Mouse (Mus musculus): Measurements from ENCODE around the gene Hist1h4m. TPM values are rescaled to one million over a fixed set of nuclear protein-coding genes. Genes with fewer than 3 reads are reported as not detected.
A peak's percentile ranks its signal among the peaks of the same experiment; 100 is the strongest.
"Not testable (repeated sequence)": the region's sequence is repeated elsewhere in the genome, so short reads cannot be mapped to it uniquely, and the experiment has no call there.

The Hist1h4m gene
- polyA plus RNA-seq (2012; rRNA removed), result not detected in 2 replicates

DNA sequence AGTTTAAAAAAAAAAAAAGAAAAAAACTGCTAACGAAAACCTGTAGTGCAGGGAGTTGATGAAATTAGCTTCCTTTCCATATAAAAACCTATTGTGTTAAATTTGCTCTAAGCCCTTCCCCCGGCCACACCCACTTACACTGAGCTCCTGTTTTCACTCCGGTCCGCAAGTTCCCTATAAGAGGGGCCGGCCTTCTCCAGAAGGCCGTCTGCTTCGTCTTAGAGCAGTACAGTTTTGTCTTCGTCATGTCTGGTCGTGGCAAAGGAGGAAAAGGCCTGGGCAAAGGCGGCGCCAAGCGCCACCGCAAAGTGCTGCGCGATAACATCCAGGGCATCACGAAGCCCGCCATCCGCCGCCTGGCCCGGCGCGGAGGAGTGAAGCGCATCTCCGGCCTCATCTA lies at the start of gene Hist1h4m:
TSS of gene Hist1h4m (plus strand) at position 208 of the 400 bp plus-strand sequence.
- H3K4me1 ChIP-seq (ENCODE audit: control insufficient read depth, insufficient read depth, low read length); H3K4me3 ChIP-seq (ENCODE audit: control insufficient read depth, low read depth, low read length); H3K27ac ChIP-seq (ENCODE audit: control insufficient read depth, insufficient read depth, low read depth, low read length); H3K27me3 ChIP-seq (ENCODE audit: control insufficient read depth, insufficient read depth, low read length); H3K36me3 ChIP-seq (ENCODE audit: control insufficient read depth, insufficient read depth, low read length): not testable (repeated sequence)

DNA sequence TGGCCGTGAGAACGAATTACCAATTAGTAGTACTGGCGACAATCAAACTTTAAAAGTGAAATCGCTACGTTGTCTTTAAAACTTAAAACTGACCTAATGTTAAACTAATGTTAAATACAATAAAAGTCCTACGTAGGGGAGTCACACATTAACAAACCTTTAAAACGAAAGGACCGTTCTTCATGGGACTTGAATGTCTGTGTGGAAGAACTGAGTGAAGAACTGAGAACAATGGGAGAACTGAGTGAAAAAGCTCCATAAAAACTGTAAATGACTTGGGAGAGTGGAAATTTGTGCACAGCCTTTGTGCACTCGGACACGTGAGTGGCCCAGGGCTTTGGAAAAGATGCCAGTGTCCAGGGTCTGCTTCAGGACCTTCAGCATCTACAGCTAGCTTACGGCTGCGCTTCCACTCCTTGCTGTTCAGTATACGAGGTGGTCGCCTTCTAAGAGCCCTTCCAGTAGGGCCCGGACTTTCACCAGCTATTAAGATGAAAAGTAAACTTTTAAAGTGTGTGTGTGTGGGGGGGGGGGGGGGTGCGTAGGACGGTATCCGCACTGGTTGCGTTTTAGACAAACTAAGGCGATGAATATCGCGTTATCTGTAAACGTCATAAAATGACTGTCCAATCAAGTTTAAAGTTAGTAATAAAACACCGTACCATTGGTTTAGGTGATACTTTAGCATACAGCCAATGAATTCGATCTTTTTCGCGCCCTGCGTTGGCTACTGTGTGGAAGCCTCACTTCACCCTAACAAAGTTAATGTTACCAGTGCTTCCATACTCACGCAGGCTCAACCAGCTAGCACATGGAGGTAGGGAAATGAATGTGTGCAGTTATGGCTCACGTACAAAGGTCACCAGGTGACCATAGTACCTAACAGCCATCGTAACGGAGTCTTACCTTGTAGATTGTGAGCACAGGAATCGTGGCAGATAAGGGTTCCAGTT lies 32.5 kb upstream of the Hist1h4m start:
- H3K4me1 ChIP-seq (ENCODE audit: control insufficient read depth, insufficient read depth, low read length), result peaks cover 17% of the 10 kb centered on the region
- no peaks in the 10 kb centered on the region for H3K36me3 ChIP-seq (ENCODE audit: control insufficient read depth, insufficient read depth, low read length)
- peaks cover 2% of the 10 kb centered on the region; the same call in 1 of the 2 replicates for H3K27me3 ChIP-seq (ENCODE audit: control insufficient read depth, insufficient read depth, low read length)
- H3K4me3 ChIP-seq (ENCODE audit: control insufficient read depth, low read depth, low read length), result peak overlapping the region; percentile 82
- peak overlapping the region; percentile 70 for H3K27ac ChIP-seq (ENCODE audit: control insufficient read depth, insufficient read depth, low read depth, low read length)
- TF ChIP-seq POLR2A (IDR thresholded peaks at IDR 0.05; ENCODE audit: control insufficient read depth, low read depth, low read length), result no peak
- TF ChIP-seq CTCF (IDR thresholded peaks at IDR 0.05; ENCODE audit: control insufficient read depth, insufficient read depth, insufficient replicate concordance, low read depth, low read length), result no peak

DNA sequence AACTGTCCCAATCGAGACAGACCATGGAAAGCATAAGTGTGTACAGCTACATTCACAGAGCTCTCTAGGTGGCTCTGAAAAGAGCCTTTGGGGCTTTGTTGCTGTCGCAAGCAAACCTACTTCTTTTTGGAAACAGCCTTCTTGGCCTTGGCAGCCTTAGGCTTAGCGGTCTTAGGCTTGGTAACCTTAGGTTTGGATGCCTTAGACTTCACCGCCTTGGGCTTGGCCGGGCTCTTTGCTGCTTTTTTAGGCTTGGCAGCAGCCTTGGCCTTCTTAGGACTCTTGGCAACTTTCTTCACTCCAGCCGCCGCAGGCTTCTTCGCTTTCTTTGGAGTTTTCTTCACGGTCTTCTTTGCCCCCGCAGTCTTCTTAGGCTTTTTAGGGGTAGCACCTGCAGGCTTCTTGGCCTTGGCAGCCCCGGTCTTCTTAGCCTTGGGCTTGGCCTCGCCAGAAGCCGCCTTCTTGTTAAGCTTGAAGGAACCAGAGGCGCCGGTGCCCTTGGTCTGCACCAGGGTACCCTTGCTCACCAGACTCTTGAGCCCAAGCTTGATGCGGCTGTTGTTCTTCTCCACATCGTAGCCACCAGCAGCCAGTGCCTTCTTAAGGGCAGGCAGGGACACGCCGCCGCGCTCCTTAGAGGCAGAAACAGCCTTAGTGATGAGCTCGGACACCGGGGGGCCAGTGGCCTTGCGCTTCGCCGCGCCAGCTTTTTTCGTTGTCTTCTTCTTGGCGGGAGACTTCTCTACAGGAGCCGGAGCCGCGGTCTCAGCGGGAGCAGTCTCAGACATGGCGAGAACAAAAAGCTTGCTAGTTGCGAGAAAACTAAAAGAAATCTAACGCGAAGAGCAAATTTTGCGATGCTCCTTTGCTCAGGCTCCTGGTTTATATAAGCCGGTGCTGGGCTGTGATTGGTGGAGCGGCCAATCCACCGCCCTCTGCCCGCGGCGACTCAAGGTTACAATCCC lies 31.5 kb upstream of the Hist1h4m start, which contains the start of gene Hist1h1b:
TSS of gene Hist1h1b (minus strand) at position 859 of the 965 bp plus-strand sequence.
- peaks cover 17% of the 10 kb centered on the region for H3K4me1 ChIP-seq (ENCODE audit: control insufficient read depth, insufficient read depth, low read length)
- TF ChIP-seq POLR2A (IDR thresholded peaks at IDR 0.05; ENCODE audit: control insufficient read depth, low read depth, low read length) (no peak), CTCF (IDR thresholded peaks at IDR 0.05; ENCODE audit: control insufficient read depth, insufficient read depth, insufficient replicate concordance, low read depth, low read length) (no peak)

GRCm38 (mm10) chr13:21781021-21781555 lies 30.5 kb upstream of the Hist1h4m start:
- H3K27ac ChIP-seq (ENCODE audit: control insufficient read depth, insufficient read depth, low read depth, low read length), result no peak overlapping the region
- H3K27me3 ChIP-seq (ENCODE audit: control insufficient read depth, insufficient read depth, low read length), result peaks cover 2% of the 10 kb centered on the region; the same call in 1 of the 2 replicates
- TF ChIP-seq POLR2A (IDR thresholded peaks at IDR 0.05; ENCODE audit: control insufficient read depth, low read depth, low read length) (no peak), CTCF (IDR thresholded peaks at IDR 0.05; ENCODE audit: control insufficient read depth, insufficient read depth, insufficient replicate concordance, low read depth, low read length) (no peak)
- no peak overlapping the region for H3K4me3 ChIP-seq (ENCODE audit: control insufficient read depth, low read depth, low read length)
- no peaks in the 10 kb centered on the region for H3K36me3 ChIP-seq (ENCODE audit: control insufficient read depth, insufficient read depth, low read length)
- peaks cover 17% of the 10 kb centered on the region for H3K4me1 ChIP-seq (ENCODE audit: control insufficient read depth, insufficient read depth, low read length)

More for the DNA sequence above, 31.5 kb upstream of the Hist1h4m start, which contains the start of gene Hist1h1b:
- peaks cover 2% of the 10 kb centered on the region; the same call in 1 of the 2 replicates for H3K27me3 ChIP-seq (ENCODE audit: control insufficient read depth, insufficient read depth, low read length)
- H3K4me3 ChIP-seq (ENCODE audit: control insufficient read depth, low read depth, low read length), result peak within 1 kb of the TSS; percentile 82
- no peaks in the 10 kb centered on the region for H3K36me3 ChIP-seq (ENCODE audit: control insufficient read depth, insufficient read depth, low read length)
- H3K27ac ChIP-seq (ENCODE audit: control insufficient read depth, insufficient read depth, low read depth, low read length), result peak within 1 kb of the TSS; percentile 82

DNA sequence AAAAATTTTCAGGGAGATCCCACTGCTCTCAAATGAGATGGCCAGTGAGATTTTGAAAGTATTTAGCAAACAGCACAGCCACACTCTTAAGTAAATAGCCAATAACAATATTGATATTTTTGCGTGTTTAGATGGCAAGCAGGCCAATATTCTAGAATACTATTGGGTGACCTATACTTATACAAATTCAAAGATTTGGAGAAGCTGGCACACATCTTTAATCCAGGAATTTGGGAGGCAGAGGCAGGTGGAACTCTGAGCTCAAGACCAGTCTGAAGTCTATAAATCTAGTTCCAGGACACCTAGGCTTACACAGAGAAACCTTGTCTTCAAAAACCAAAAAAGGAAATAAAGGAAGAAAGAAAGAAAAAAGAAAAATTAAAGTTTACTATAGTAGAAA lies 29.9 kb upstream of the Hist1h4m start:
- Histone ChIP-seq H3K4me3 (ENCODE audit: control insufficient read depth, low read depth, low read length) (no peak overlapping the region), H3K27ac (ENCODE audit: control insufficient read depth, insufficient read depth, low read depth, low read length) (no peak overlapping the region), H3K4me1 (ENCODE audit: control insufficient read depth, insufficient read depth, low read length) (peaks cover 17% of the 10 kb centered on the region), H3K27me3 (ENCODE audit: control insufficient read depth, insufficient read depth, low read length) (peaks cover 2% of the 10 kb centered on the region; the same call in 1 of the 2 replicates), H3K36me3 (ENCODE audit: control insufficient read depth, insufficient read depth, low read length) (no peaks in the 10 kb centered on the region)
- TF ChIP-seq CTCF (IDR thresholded peaks at IDR 0.05; ENCODE audit: control insufficient read depth, insufficient read depth, insufficient replicate concordance, low read depth, low read length) (no peak), POLR2A (IDR thresholded peaks at IDR 0.05; ENCODE audit: control insufficient read depth, low read depth, low read length) (no peak)

DNA sequence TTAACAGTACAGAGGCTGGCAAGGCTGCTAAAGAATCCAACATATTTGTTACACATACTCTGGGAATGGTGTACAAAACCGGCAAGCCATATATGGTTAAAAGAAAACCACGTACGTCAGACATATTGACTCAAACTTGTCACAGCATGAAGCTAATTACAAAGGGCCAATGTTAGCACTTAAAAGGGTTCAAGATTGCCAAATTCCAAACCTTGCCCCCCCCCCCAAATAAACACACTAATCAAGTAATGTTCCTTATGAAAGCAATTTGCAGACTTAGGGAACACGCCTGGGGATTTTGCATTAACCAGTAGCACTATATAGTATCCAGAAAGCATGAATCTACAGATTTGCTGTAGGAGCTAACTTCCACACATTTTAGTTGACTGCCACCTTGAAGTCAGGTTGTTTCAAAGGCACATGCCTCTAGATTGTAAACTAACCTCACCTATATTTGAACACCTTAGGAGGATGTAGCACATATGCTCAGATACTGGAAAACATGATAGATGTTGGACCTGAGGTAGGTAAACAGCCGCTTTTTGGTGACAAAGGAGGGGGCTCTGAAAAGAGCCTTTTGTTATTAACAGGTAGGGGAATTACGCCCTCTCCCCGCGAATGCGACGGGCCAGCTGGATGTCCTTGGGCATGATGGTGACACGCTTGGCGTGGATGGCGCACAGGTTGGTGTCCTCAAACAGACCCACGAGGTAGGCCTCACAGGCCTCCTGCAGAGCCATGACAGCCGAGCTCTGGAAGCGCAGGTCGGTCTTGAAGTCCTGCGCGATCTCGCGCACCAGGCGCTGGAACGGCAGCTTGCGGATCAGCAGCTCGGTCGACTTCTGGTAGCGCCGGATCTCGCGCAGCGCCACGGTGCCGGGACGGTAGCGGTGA lies 28.9 kb upstream of the Hist1h4m start:
- not testable (repeated sequence) for H3K27me3 ChIP-seq (ENCODE audit: control insufficient read depth, insufficient read depth, low read length); H3K36me3 ChIP-seq (ENCODE audit: control insufficient read depth, insufficient read depth, low read length)
- Histone ChIP-seq H3K4me1 (ENCODE audit: control insufficient read depth, insufficient read depth, low read length) (peaks cover 17% of the 10 kb centered on the region), H3K4me3 (ENCODE audit: control insufficient read depth, low read depth, low read length) (peak overlapping the region; percentile 36), H3K27ac (ENCODE audit: control insufficient read depth, insufficient read depth, low read depth, low read length) (peak overlapping the region; percentile 13; the same call in 1 of the 2 replicates)

Data from testis, adult 2 months (tissue).